ENCODE assay signal across 11 mouse cellular contexts in the genomic region with DNA sequence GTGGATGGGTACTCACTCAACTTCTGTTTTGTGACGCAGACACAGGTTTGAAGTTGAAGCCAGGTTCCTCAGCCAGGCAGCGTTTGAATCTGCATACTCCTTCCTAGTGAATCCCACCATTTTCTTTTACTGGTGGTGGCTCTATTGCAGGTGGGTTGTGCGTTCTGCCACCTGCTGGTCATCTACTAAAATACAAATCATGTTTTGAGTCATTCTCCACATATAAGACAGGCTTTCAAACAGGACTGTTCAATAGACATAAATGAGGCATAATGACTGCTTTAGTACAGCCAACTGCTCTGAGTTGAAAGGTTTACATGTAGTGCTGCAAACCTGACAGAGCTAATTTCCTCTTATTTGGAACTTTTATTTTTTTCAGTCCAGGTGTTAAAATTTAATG.
DNase-seq lines count a peak whose midpoint lies in the region; ATAC-seq and TF ChIP-seq lines count a peak whose summit lies in the region.
"Had no signal": no experiment of that assay in that cellular context is flagged by ENCODE, and none has a peak within 500 bp of the region (broad histone marks: within the 10 kb centered on the region; RNA-seq: fewer than 3 reads in every experiment).

No protein-coding gene starts in this region.

- no peaks in the 10 kb centered on the region for H3K9me3 ChIP-seq in intestine, embryonic 15.5 days
- no peaks in the 10 kb centered on the region for H3K9me3 ChIP-seq in kidney, embryonic 16.5 days (ENCODE audit: low read length)
- H3K9me3 ChIP-seq: heart, embryonic 15.5 days; neural tube, embryonic 12.5 days; stomach, embryonic 15.5 days had no signal

- WGBS in kidney, adult 2 months: 70% methylated on average over 3 of the region's 3 CpGs
- WGBS in intestine, embryonic 15.5 days: 55% methylated on average over 3 of the region's 3 CpGs
- 54% methylated on average over 3 of the region's 3 CpGs for WGBS in kidney, embryonic 16.5 days

- 0 out of 2 replicates have a peak, but pooled peaks have one; percentile 35 for ATAC-seq in intestine, embryonic 15.5 days
- no peak for ATAC-seq in kidney, embryonic 16.5 days (ENCODE audit: low FRiP score, low TSS enrichment)

- no peak for TF ChIP-seq POLR2A in kidney, adult 2 months (IDR thresholded peaks at IDR 0.05; ENCODE audit: low read depth, low read length)

- no peak overlapping the region for H3K27ac ChIP-seq in kidney, adult 2 months (ENCODE audit: insufficient read depth, low read depth, low read length)
- H3K27ac ChIP-seq in intestine, embryonic 15.5 days: no peak overlapping the region
- H3K27ac ChIP-seq in kidney, embryonic 16.5 days (ENCODE audit: low read length): no peak overlapping the region
- H3K27ac ChIP-seq: heart, embryonic 15.5 days; neural tube, embryonic 12.5 days; stomach, embryonic 15.5 days had no signal

- no peak overlapping the region for H3K9ac ChIP-seq in intestine, embryonic 15.5 days
- no peak overlapping the region for H3K9ac ChIP-seq in kidney, embryonic 16.5 days (replicated peaks; ENCODE audit: low read length)
- H3K9ac ChIP-seq: heart, embryonic 15.5 days; neural tube, embryonic 12.5 days; stomach, embryonic 15.5 days had no signal

- H3K4me2 ChIP-seq in intestine, embryonic 15.5 days (replicated peaks): no peak overlapping the region
- no peak overlapping the region for H3K4me2 ChIP-seq in kidney, embryonic 16.5 days (replicated peaks; ENCODE audit: low read depth, low read length)
- H3K4me2 ChIP-seq: heart, embryonic 15.5 days; neural tube, embryonic 12.5 days; stomach, embryonic 15.5 days had no signal

- no peaks in the 10 kb centered on the region for H3K27me3 ChIP-seq in kidney, adult 2 months (replicated peaks; ENCODE audit: control insufficient read depth, insufficient read depth, low read length)
- no peaks in the 10 kb centered on the region for H3K27me3 ChIP-seq in intestine, embryonic 15.5 days (replicated peaks)
- H3K27me3 ChIP-seq in kidney, embryonic 16.5 days (ENCODE audit: insufficient read depth, low read length): no peaks in the 10 kb centered on the region
- H3K27me3 ChIP-seq: heart, embryonic 15.5 days; neural tube, embryonic 12.5 days; stomach, embryonic 15.5 days had no signal

- H3K4me1 ChIP-seq in kidney, adult 2 months (ENCODE audit: control insufficient read depth, insufficient read depth, low read length): peaks cover 4% of the 10 kb centered on the region; the same call in 1 of the 2 replicates
- no peaks in the 10 kb centered on the region for H3K4me1 ChIP-seq in intestine, embryonic 15.5 days (replicated peaks)
- H3K4me1 ChIP-seq in kidney, embryonic 16.5 days (ENCODE audit: insufficient read depth, low read length): peaks cover 10% of the 10 kb centered on the region
- H3K4me1 ChIP-seq: stomach, embryonic 15.5 days had no signal

- DNase-seq in kidney, adult 2 months: no peak
- DNase-seq in kidney, postnatal 10 days: no peak
- DNase-seq in A20 (ENCODE audit: low read depth, low spot score): peak; percentile 74
- DNase-seq in MN1 (ENCODE audit: low spot score): peak; percentile 50
- no peak for DNase-seq in gastrocnemius, adult 18-20 months (ENCODE audit: low spot score)
- DNase-seq in adrenal gland, postnatal 25 days: no peak

- no peak overlapping the region for H3K4me3 ChIP-seq in kidney, adult 2 months (ENCODE audit: insufficient read depth, low read depth, low read length)
- no peak overlapping the region for H3K4me3 ChIP-seq in intestine, embryonic 15.5 days (replicated peaks)
- no peak overlapping the region for H3K4me3 ChIP-seq in kidney, embryonic 16.5 days (ENCODE audit: low read length)
- H3K4me3 ChIP-seq: heart, embryonic 15.5 days; neural tube, embryonic 12.5 days; stomach, embryonic 15.5 days had no signal

- no peaks in the 10 kb centered on the region for H3K36me3 ChIP-seq in kidney, adult 2 months (ENCODE audit: control insufficient read depth, insufficient read depth, low read length)
- no peaks in the 10 kb centered on the region for H3K36me3 ChIP-seq in intestine, embryonic 15.5 days
- H3K36me3 ChIP-seq in kidney, embryonic 16.5 days (ENCODE audit: insufficient read depth, low read length): no peaks in the 10 kb centered on the region
- H3K36me3 ChIP-seq: heart, embryonic 15.5 days; neural tube, embryonic 12.5 days; stomach, embryonic 15.5 days had no signal

- peak; percentile 58 for TF ChIP-seq CTCF in kidney, adult 2 months (conservative IDR thresholded peaks at IDR 0.05; ENCODE audit: insufficient read depth, insufficient read length, low read depth, low read length)

Comparison
In these comparisons a context has a peak if more than half of its experiments do, and no peak if none do; other contexts are left out.
1. DNase-seq: peak in A20 (single experiment) and MN1 (single experiment); none in kidney, adult 2 months (single experiment), kidney, postnatal 10 days (single experiment), gastrocnemius, adult 18-20 months (single experiment) and adrenal gland, postnatal 25 days (single experiment).